Mouse (Mus musculus) olfactory bulb, adult 2 months (tissue): ENCODE data around the gene BC107364.

Source experiments
- CTCF ChIP-seq: fragments of 200-500 bp; IDR thresholded peaks from 2 replicates; pipeline ENCODE4 v1.5.1; 2012; ENCODE audit warnings: low read depth, mild to moderate bottlenecking, low read length, moderate library complexity; ENCODE audit not compliant: insufficient read depth
- POLR2A ChIP-seq: fragments of 200-500 bp; IDR thresholded peaks from 2 replicates; pipeline ENCODE4 v1.6.1; 2012; ENCODE audit warnings: mild to moderate bottlenecking, low read depth, low read length, moderate library complexity; ENCODE audit not compliant: insufficient read depth

GRCm38 (mm10) chr3:96429819-96430132 is 22.3 kb downstream of the BC107364 start:
- TF ChIP-seq POLR2A (no peak), CTCF (no peak)
